Mouse (Mus musculus): Measurements from ENCODE around the gene Masp2.

The Masp2 gene

DNA sequence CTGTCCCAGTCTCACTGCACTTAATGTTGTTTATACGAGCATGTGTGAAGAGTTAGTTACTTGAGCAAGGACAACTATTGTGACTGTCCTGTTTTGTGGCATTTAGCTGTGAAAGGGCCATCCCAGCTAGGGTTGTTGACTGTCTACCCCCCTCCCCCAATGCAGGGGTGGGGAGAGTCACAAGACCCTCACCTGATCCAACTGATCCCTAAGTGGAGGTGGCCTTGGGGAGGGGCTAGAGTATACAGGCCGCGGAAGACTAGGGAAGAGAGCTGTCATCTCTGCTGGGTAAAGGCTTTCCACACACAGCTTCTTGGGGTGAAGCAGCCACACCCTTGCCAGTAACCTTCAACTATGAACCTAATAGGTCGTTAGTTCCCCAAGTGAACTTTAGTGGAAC lies 2.0 kb upstream of the Masp2 start:
- DNase-seq (ENCODE audit: low read depth, low spot score), result peak; percentile 56

GRCm38 (mm10) chr4:148601871-148602270 lies 483 bp upstream of the Masp2 start:
- DNase-seq (ENCODE audit: low read depth, low spot score), result no peak

- peak; percentile 63 for DNase-seq (ENCODE audit: low read depth, low spot score)
Observed at GRCm38 (mm10) chr4:148603376-148604139, 1.2 kb downstream of the Masp2 start.

GRCm38 (mm10) chr4:148604141-148604540 lies 1.8 kb downstream of the Masp2 start:
- no peak for DNase-seq (ENCODE audit: low read depth, low spot score)

- peak; percentile 86 for DNase-seq (ENCODE audit: low read depth, low spot score)
Observed at GRCm38 (mm10) chr4:148604541-148605165, 2.3 kb downstream of the Masp2 start.

- DNase-seq (ENCODE audit: low read depth, low spot score), result peak; percentile 89
Observed at GRCm38 (mm10) chr4:148607758-148608157, 5.4 kb downstream of the Masp2 start.

DNA sequence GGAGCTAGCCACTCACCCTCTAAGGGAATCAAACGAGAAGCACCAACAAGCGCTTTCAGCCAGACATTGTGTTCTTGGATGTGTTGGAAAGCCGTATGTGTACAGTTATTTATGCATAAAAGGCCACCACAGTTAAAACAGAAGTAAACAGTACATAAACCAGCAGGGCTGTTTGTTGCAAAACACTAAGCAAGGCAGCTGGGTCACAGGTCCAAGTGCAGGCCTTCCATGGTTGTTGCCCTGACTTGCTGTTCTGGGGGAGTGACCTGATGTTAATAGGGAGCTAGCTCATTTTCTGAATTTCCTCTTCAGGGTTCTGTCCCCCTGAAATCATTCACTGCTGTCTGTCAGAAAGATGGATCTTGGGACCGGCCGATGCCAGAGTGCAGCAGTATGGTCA lies 7.5 kb downstream of the Masp2 start:
- no peak for DNase-seq (ENCODE audit: low read depth, low spot score)

DNA sequence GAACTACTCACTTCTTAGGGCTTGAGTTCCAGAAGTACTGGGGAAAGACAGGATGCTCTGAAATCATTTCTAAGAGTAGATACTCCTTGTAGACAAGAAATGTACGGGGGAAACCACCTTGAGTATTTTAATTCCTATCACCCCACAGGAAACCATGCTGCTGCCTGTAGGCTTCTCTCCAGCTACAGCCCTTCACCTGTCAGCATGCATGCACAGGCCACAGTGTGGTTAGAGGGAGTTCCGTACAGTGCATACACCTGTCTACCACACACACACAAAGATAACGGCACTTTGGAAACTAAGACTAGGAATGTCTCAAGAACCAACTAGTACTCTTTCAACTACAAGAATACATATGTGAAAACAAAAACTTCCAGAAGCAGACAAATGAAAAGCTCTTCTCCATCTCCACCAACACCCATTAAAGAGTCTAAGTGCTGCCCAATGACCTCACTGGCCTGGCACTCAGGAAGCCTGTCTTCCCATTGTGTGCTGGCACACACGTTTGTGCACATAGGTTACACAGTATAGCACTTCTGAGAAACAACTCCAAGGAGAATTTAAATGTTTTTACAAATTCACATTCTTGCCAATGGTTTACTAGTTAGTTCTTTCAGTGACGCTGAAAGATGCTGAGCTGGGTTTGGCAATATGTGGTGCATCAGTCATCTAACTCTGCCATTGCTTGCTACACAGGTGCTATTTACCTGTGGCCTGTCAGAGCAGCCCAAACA lies 8.4 kb downstream of the Masp2 start:
- no peak for DNase-seq (ENCODE audit: low read depth, low spot score)

- no peak for DNase-seq (ENCODE audit: low read depth, low spot score)
Observed at GRCm38 (mm10) chr4:148612557-148612956, 10.2 kb downstream of the Masp2 start.

DNA sequence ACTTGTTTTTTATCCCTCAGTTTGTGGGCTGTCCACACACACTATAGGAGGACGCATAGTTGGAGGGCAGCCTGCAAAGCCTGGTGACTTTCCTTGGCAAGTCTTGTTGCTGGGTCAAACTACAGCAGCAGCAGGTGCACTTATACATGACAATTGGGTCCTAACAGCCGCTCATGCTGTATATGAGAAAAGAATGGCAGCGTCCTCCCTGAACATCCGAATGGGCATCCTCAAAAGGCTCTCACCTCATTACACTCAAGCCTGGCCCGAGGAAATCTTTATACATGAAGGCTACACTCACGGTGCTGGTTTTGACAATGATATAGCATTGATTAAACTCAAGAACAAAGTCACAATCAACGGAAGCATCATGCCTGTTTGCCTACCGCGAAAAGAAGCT lies 11.4 kb downstream of the Masp2 start:
- DNase-seq (ENCODE audit: low read depth, low spot score), result peak; percentile 68

DNA sequence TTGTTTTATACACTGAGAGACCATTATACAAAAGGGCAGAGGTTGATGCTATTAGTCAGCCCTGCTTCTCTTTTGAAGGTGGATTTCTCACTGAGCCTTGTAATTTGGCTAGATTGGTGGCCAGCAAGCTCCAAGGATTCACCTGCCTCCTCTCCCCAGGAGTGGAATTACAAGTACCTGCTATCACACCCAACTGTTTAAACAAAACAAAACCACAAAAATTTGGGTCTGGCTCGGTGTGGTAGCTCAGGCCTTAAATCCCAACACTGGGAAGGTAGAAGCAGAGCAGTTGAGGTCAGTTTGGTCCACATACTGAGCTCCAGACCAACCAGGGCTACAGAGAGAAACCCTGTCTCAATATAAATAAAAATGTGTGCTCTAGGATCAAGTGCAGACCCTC lies 17.5 kb downstream of the Masp2 start:
- DNase-seq (ENCODE audit: low read depth, low spot score), result no peak

- no peak for DNase-seq (ENCODE audit: low read depth, low spot score)
Observed at GRCm38 (mm10) chr4:148620718-148621117, 18.4 kb downstream of the Masp2 start.

DNA sequence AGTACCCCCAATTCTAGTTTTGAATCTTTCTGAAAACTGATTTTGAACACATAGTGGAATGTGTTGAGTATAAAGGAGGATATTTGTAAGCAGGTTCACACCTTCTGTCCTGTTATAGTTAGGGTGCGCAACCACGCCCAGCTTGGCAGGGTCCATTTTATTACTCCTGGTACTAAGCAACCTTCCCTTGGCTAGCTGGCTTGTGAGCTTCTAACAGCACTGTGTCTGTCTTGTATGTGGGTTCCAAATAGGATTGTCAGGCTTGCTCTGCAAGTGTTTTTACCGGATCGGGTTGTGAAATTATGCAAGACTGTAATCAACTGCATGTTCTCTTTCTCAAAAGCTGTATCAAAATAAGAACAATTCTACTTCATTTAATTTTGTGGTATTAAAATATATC lies 20.1 kb downstream of the Masp2 start:
- DNase-seq (ENCODE audit: low read depth, low spot score), result no peak

- peak; percentile 62 for DNase-seq (ENCODE audit: low read depth, low spot score)
Observed at GRCm38 (mm10) chr4:148623609-148624008, 21.3 kb downstream of the Masp2 start.

GRCm38 (mm10) chr4:148625010-148625409 lies 22.7 kb downstream of the Masp2 start:
- peak; percentile 65 for DNase-seq (ENCODE audit: low read depth, low spot score)

DNA sequence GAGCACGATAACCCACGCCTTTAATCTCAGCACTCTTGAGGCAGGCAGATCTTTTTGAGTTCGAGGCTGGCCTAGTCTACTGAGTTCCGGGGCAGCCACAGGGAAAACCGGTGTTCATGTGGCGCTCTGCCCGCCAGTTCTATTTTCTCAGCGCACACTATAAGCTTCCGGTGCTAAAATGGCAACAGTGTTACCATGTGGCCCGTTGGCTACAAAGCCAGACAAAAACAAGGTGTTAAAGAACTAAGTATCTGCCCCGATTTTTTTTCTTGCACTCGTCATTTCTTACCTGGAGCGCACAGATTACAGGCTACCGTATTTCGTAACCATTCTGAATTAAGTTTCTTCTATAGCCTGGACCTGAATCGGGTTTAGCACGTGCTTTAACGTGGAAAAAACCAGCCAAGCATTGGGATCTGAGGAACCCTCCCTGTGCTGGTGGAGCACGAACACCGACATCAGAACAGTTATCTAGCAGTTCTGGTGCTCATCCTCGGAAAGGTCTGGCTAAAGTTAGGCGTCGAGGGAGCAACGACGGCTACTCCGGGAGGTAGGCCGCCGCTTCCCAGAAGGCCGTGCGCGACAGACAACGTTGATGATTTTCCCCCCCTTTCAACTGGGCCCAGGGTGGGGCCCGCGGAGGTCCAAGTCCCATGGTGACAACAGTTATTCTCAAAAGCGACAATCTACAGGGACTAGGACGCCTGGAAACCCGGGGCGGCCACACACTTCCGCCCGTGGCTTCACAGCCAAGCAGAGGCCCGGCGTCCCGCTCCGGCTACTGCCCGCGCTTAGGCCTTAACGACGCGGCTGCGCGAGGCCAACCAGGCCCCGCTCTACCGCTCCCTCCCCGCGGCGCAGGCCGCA lies 23.6 kb downstream of the Masp2 start:
- DNase-seq (ENCODE audit: low read depth, low spot score), result peak; percentile 80

DNA sequence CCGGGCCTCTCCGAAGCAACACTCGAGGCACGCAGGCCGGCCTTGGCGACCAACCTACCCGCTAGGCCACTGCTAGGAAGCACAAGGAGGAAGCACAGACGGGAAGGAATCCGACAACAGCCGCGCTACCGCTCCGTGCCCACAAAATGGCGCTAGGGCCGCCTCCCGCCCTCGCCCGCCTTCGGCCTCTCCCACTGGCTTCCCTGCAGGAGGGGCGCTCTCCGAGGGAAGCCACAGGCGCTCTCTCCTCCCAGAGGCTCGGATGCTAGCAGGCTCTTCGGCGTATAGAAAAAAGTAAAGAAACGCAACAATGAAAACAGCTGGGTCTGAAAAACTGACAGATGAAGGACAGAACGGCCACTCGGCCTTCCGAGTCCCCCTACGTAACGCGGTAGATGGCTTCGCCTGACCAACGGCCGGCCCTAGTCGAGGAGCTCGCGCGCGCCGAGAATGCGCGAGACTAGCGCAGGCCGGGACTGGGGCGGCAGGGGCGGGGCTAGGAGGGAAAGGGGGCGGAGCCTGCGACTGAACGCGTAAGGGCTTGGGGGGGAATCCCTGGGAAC lies 24.4 kb downstream of the Masp2 start, which contains the start of gene Tardbp:
Tardbp (minus strand) TSS at position 397 of the 563 bp plus-strand sequence.
- DNase-seq (ENCODE audit: low read depth, low spot score), result peak; percentile 98

- no peak for DNase-seq (ENCODE audit: low read depth, low spot score)
Observed at GRCm38 (mm10) chr4:148627246-148627645, 24.9 kb downstream of the Masp2 start.

- no peak for DNase-seq (ENCODE audit: low read depth, low spot score)
Observed at GRCm38 (mm10) chr4:148632013-148632692, 29.8 kb downstream of the Masp2 start.

DNA sequence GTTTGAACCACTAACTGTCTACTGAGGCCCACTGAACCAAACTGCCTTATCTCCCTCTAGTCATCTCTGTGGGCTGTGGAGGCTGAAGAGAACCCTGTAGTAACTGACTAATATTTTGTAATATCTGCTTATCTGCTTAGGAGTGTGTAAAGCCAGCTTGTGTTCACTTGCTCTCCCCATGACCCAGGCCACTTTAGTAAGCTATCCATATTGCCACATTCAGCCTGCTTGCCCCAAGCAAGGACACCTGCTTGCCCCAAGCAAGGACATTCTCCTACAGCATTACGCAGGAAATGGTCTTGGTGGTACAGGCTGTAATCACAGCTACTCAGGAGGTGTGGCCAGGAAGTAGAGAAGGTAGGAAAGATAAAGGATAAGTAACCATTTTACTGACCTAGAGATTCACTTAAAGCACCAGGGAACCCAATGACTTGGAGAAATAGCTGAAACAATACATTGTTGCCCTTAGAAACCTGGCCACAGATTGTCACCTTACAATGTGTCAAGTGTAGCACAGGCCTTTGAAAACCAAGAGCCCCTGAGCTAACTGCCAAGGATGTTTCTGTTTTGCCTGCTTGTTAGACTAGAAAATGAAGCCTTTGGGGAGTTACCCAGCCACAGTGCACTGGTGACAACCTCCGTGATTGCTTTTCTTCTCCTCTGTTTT lies 31.2 kb downstream of the Masp2 start:
- no peak for DNase-seq (ENCODE audit: low read depth, low spot score)

Data from ZHBTc4 (cell line).